Mouse (Mus musculus) kidney, embryonic 14.5 days (tissue): ENCODE results near the gene Ubl3. TPM values are rescaled to one million over a fixed set of nuclear protein-coding genes. Genes with fewer than 3 reads are reported as not detected.

Source experiments
- ATAC-seq: fragments of 200-750 bp; cut with Nextera tagmentation; 2 replicates; pipeline ENCODE4 v1.8.0; 2017; ENCODE audit warnings: moderate number of reproducible peaks, mild to moderate bottlenecking, moderate TSS enrichment, moderate library complexity; ENCODE audit not compliant: low FRiP score, low TSS enrichment
- H3K27ac ChIP-seq: fragments of 300-500 bp; sonication (generic); 2 replicates; pipeline ENCODE4 v1.5.1; 2014; ENCODE audit warnings: low read depth, mild to moderate bottlenecking, low read length, moderate library complexity, mixed read lengths
- H3K27me3 ChIP-seq: fragments of 300-500 bp; sonication (generic); 2 replicates; pipeline ENCODE4 v1.6.1; 2014; ENCODE audit warnings: mild to moderate bottlenecking, low read length; ENCODE audit not compliant: control insufficient read depth, insufficient read depth
- H3K36me3 ChIP-seq: fragments of 300-500 bp; sonication (generic); 2 replicates; pipeline ENCODE4 v1.6.1; 2014; ENCODE audit warnings: low read length, mixed read lengths; ENCODE audit not compliant: control insufficient read depth, insufficient read depth
- H3K4me1 ChIP-seq: fragments of 300-500 bp; sonication (generic); 2 replicates; pipeline ENCODE4 v1.6.1; 2014; ENCODE audit warnings: low read length, mixed read lengths; ENCODE audit not compliant: control insufficient read depth, insufficient read depth
- H3K4me2 ChIP-seq: fragments of 300-500 bp; sonication (generic); replicated peaks from 2 replicates; pipeline ENCODE4 v1.6.1; 2014; ENCODE audit warnings: low read depth, mild to moderate bottlenecking, low read length
- H3K4me3 ChIP-seq: fragments of 300-500 bp; sonication (generic); 2 replicates; pipeline ENCODE4 v1.5.1; 2014; ENCODE audit warnings: mild to moderate bottlenecking, low read length
- H3K9ac ChIP-seq: fragments of 300-500 bp; sonication (generic); 2 replicates; pipeline ENCODE4 v1.6.1; 2014; ENCODE audit warnings: low read depth, mild to moderate bottlenecking, low read length, moderate library complexity
- H3K9me3 ChIP-seq: fragments of 300-500 bp; sonication (generic); 2 replicates; pipeline ENCODE4 v1.6.1; 2016; ENCODE audit warnings: low read length; ENCODE audit not compliant: control insufficient read depth
- WGBS: fragments of 180-500 bp; shearing (Covaris S2); extraction: QIAGEN DNeasy Blood & Tissue Kit; methylation state at CpG from one replicate; pipeline ENCODE4 v1.1.7; 2014; 5-methylcytosine and 5-hydroxymethylcytosine counted together
- polyA plus RNA-seq: library from polyadenylated mRNA; unstranded; fragments of >200 nt; fragmentation: Nextera tagmentation; extraction: Ambion mirVana; gene quantifications from 2 replicates; pipeline ENCODE4 v1.2.1, GENCODE M21; 2014

Ubl3 gene
- polyA plus RNA-seq, 1 experiment from 2014 or later, result 78.2 TPM

- Histone ChIP-seq H3K27me3 (no peaks in the 10 kb centered on the region), H3K9me3 (no peaks in the 10 kb centered on the region), H3K4me3 (no peak overlapping the region), H3K9ac (no peak overlapping the region), H3K27ac (no peak overlapping the region), H3K4me2 (peak overlapping the region; percentile 17; the same call in 1 of the 2 replicates), H3K36me3 (no peaks in the 10 kb centered on the region), H3K4me1 (no peaks in the 10 kb centered on the region)
- 38% methylated on average over 13 of the region's 13 CpGs for WGBS
- ATAC-seq, result peak; percentile 45
These were observed 16.9 kb upstream of the Ubl3 start for GRCm38 (mm10) chr5:148569444-148569843.

GRCm38 (mm10) chr5:148565636-148566035, 13.0 kb upstream of the Ubl3 start:
- 33% methylated on average over 6 of the region's 6 CpGs for WGBS
- H3K27ac ChIP-seq, result no peak overlapping the region

GRCm38 (mm10) chr5:148564073-148564472, 11.5 kb upstream of the Ubl3 start:
- H3K9ac ChIP-seq, result no peak overlapping the region
- no peak for ATAC-seq
- no peak overlapping the region for H3K4me2 ChIP-seq
- H3K4me1 ChIP-seq, result no peaks in the 10 kb centered on the region
- no peaks in the 10 kb centered on the region for H3K27me3 ChIP-seq
- no peaks in the 10 kb centered on the region for H3K36me3 ChIP-seq
- no peak overlapping the region for H3K4me3 ChIP-seq
- no peak overlapping the region for H3K27ac ChIP-seq
- H3K9me3 ChIP-seq, result no peaks in the 10 kb centered on the region
- 80% methylated on average over 3 of the region's 3 CpGs for WGBS

More at GRCm38 (mm10) chr5:148565636-148566035, 13.0 kb upstream of the Ubl3 start:
- Histone ChIP-seq H3K36me3 (no peaks in the 10 kb centered on the region), H3K4me1 (no peaks in the 10 kb centered on the region), H3K4me2 (no peak overlapping the region), H3K27me3 (no peaks in the 10 kb centered on the region), H3K9ac (no peak overlapping the region), H3K9me3 (no peaks in the 10 kb centered on the region), H3K4me3 (no peak overlapping the region)
- no peak for ATAC-seq

GRCm38 (mm10) chr5:148563281-148563680, 10.7 kb upstream of the Ubl3 start:
- Histone ChIP-seq H3K9me3 (no peaks in the 10 kb centered on the region), H3K4me3 (no peak overlapping the region), H3K9ac (no peak overlapping the region), H3K4me1 (no peaks in the 10 kb centered on the region), H3K27me3 (no peaks in the 10 kb centered on the region), H3K4me2 (no peak overlapping the region), H3K36me3 (no peaks in the 10 kb centered on the region), H3K27ac (no peak overlapping the region)
- 70% methylated on average over 4 of the region's 4 CpGs for WGBS
- ATAC-seq, result no peak

- no peak overlapping the region for H3K9ac ChIP-seq
- no peaks in the 10 kb centered on the region for H3K4me1 ChIP-seq
- no peak overlapping the region for H3K4me2 ChIP-seq
- H3K27ac ChIP-seq, result no peak overlapping the region
- no peaks in the 10 kb centered on the region for H3K36me3 ChIP-seq
- H3K4me3 ChIP-seq, result no peak overlapping the region
- H3K27me3 ChIP-seq, result no peaks in the 10 kb centered on the region
- WGBS, result 93% methylated on average over 8 of the region's 8 CpGs
- no peak for ATAC-seq
- H3K9me3 ChIP-seq, result no peaks in the 10 kb centered on the region
These were observed 9.6 kb upstream of the Ubl3 start for GRCm38 (mm10) chr5:148562235-148562634.

GRCm38 (mm10) chr5:148559261-148559958, 6.8 kb upstream of the Ubl3 start:
- Histone ChIP-seq H3K9me3 (no peaks in the 10 kb centered on the region), H3K4me2 (no peak overlapping the region), H3K27me3 (no peaks in the 10 kb centered on the region), H3K27ac (no peak overlapping the region), H3K9ac (no peak overlapping the region), H3K36me3 (no peaks in the 10 kb centered on the region), H3K4me3 (no peak overlapping the region), H3K4me1 (0 out of 2 replicates have a peak, but pooled peaks cover 4% of the 10 kb centered on the region)
- ATAC-seq, result no peak
- WGBS, result 87% methylated on average over 15 of the region's 15 CpGs

- no peaks in the 10 kb centered on the region for H3K9me3 ChIP-seq
- H3K4me2 ChIP-seq, result no peak overlapping the region
- no peaks in the 10 kb centered on the region for H3K27me3 ChIP-seq
- H3K9ac ChIP-seq, result no peak overlapping the region
- 93% methylated on average over 6 of the region's 6 CpGs for WGBS
- no peaks in the 10 kb centered on the region for H3K36me3 ChIP-seq
- no peak for ATAC-seq
- no peak overlapping the region for H3K27ac ChIP-seq
- H3K4me1 ChIP-seq, result 0 out of 2 replicates have a peak, but pooled peaks cover 4% of the 10 kb centered on the region
- H3K4me3 ChIP-seq, result no peak overlapping the region
These were observed 5.9 kb upstream of the Ubl3 start for GRCm38 (mm10) chr5:148558472-148558871.

- no peaks in the 10 kb centered on the region for H3K36me3 ChIP-seq
- ATAC-seq, result no peak
- WGBS, result 72% methylated on average over 5 of the region's 5 CpGs
- H3K4me3 ChIP-seq, result no peak overlapping the region
- H3K4me1 ChIP-seq, result 0 out of 2 replicates have a peak, but pooled peaks cover 4% of the 10 kb centered on the region
- no peaks in the 10 kb centered on the region for H3K27me3 ChIP-seq
- H3K4me2 ChIP-seq, result no peak overlapping the region
- H3K27ac ChIP-seq, result no peak overlapping the region
- no peak overlapping the region for H3K9ac ChIP-seq
- no peaks in the 10 kb centered on the region for H3K9me3 ChIP-seq
These were observed 3.9 kb upstream of the Ubl3 start for GRCm38 (mm10) chr5:148556509-148556908.

- Histone ChIP-seq H3K27ac (no peak overlapping the region), H3K27me3 (no peaks in the 10 kb centered on the region), H3K9ac (no peak overlapping the region), H3K4me2 (peak overlapping the region; percentile 39; the same call in 1 of the 2 replicates), H3K9me3 (no peaks in the 10 kb centered on the region), H3K4me3 (0 out of 2 replicates have a peak overlapping the region, but pooled peaks have one; percentile 13), H3K36me3 (no peaks in the 10 kb centered on the region), H3K4me1 (peaks cover 7% of the 10 kb centered on the region)
- WGBS, result 78% methylated on average over 10 of the region's 10 CpGs
- no peak for ATAC-seq
These were observed 2.6 kb upstream of the Ubl3 start for GRCm38 (mm10) chr5:148555156-148555555.
